Mouse (Mus musculus) ES-E14 (cell line): ENCODE measurements around the gene Gatb. TPM values are rescaled to one million over a fixed set of nuclear protein-coding genes. Genes with fewer than 3 reads are reported as not detected.

Experiments used
- DNase-seq: peaks from one replicate; pipeline ENCODE4 v3.0.0-alpha.2; 2013; ENCODE audit warnings: low read depth, low spot score
- H3K27ac ChIP-seq: 2 replicates; pipeline ENCODE4 v1.5.1; 2012; ENCODE audit warnings: low read depth, mild to moderate bottlenecking, low read length, moderate library complexity, mixed read lengths; ENCODE audit not compliant: poor library complexity, insufficient read depth, severe bottlenecking
- H3K36me3 ChIP-seq: 2 replicates; pipeline ENCODE4 v1.6.1; 2012; ENCODE audit warnings: mild to moderate bottlenecking, low read length, moderate library complexity, mixed read lengths; ENCODE audit not compliant: control insufficient read depth, poor library complexity, insufficient read depth, severe bottlenecking
- H3K4me1 ChIP-seq, 2 experiments: fragments of 150-350 bp in 1 of 2; sonication (generic) in 1 of 2; 2 replicates each; pipeline ENCODE4 v1.6.1; 2012; ENCODE audit warnings: low read length in 2 of 2, mild to moderate bottlenecking in 1 of 2, mixed read lengths in 1 of 2; ENCODE audit not compliant: control insufficient read depth in 2 of 2, insufficient read depth in 2 of 2, poor library complexity in 1 of 2
- H3K4me3 ChIP-seq, 2 experiments: fragments of 150-350 bp in 1 of 2; sonication (generic) in 1 of 2; 2 replicates each; pipeline ENCODE4 v1.5.1; 2012; ENCODE audit warnings: low read length in 2 of 2, low read depth in 1 of 2, mild to moderate bottlenecking in 1 of 2, mixed read lengths in 1 of 2; ENCODE audit not compliant: insufficient read depth in 1 of 2, poor library complexity in 1 of 2, severe bottlenecking in 1 of 2
- H3K9ac ChIP-seq: 2 replicates; pipeline ENCODE4 v1.6.1; 2012; ENCODE audit warnings: low read depth, mild to moderate bottlenecking, low read length, mixed read lengths; ENCODE audit not compliant: poor library complexity, insufficient read depth, severe bottlenecking
- H3K9me3 ChIP-seq: fragments of 150-350 bp; sonication (generic); 2 replicates; pipeline ENCODE4 v1.6.1; 2012; ENCODE audit warnings: low read depth, mild to moderate bottlenecking, low read length; ENCODE audit not compliant: control insufficient read depth, insufficient read depth
- CHD2 ChIP-seq: IDR thresholded peaks from 2 replicates; pipeline ENCODE4 v1.6.1; 2014; ENCODE audit warnings: mild to moderate bottlenecking, low read depth, low read length, inconsistent platforms
- HCFC1 ChIP-seq: IDR thresholded peaks from 2 replicates; pipeline ENCODE4 v1.6.1; 2012; ENCODE audit warnings: low read length, inconsistent platforms, borderline replicate concordance; ENCODE audit not compliant: insufficient read depth
- MAFK ChIP-seq: IDR thresholded peaks from 2 replicates; pipeline ENCODE4 v1.6.1; 2014; ENCODE audit warnings: mild to moderate bottlenecking, low read depth, low read length, inconsistent platforms; ENCODE audit not compliant: insufficient read depth
- ZC3H11A ChIP-seq: IDR thresholded peaks from 2 replicates; pipeline ENCODE4 v1.6.1; 2012; ENCODE audit warnings: low read depth, mild to moderate bottlenecking, inconsistent platforms, low read length, borderline replicate concordance
- ZNF384 ChIP-seq: IDR thresholded peaks from 2 replicates; pipeline ENCODE4 v1.6.1; 2012; ENCODE audit warnings: low read depth, low read length, inconsistent platforms
- in situ Hi-C, 2 experiments: fragments of 600-800 bp; cut with MboI; formaldehyde crosslinking; loops; one replicate each; pipeline ENCODE4 v1.15.1; 2025; ENCODE audit warnings: low sequenced_read_pairs in 2 of 2, inconsistent platforms in 1 of 2; ENCODE audit not compliant: unreplicated experiment in 2 of 2
- total RNA-seq: library from RNA; depleted of rRNA; stranded (reverse); fragments of 300-350 nt; gene quantifications from 2 replicates; pipeline ENCODE4 v1.2.3, GENCODE M21; 2012

The Gatb gene
- total RNA-seq, 1 experiment, result 16.9 TPM

GRCm38 (mm10) chr3:85619345-85619744 lies 45.4 kb downstream of the Gatb start:
- TF ChIP-seq HCFC1 (no peak), CHD2 (no peak), ZC3H11A (no peak), ZNF384 (no peak), MAFK (no peak)
- Histone ChIP-seq H3K27ac (no peak overlapping the region), H3K4me3 (no peak overlapping the region), H3K9me3 (no peaks in the 10 kb centered on the region), H3K9ac (no peak overlapping the region), H3K36me3 (peaks cover 4% of the 10 kb centered on the region; the same call in 1 of the 2 replicates), H3K4me1 (no peaks in the 10 kb centered on the region)
- DNase-seq, result no peak
- in situ Hi-C loops, result no loop called here

- TF ChIP-seq ZNF384, result no peak
- no peak for TF ChIP-seq MAFK
- TF ChIP-seq HCFC1, result no peak
- TF ChIP-seq CHD2, result no peak
- TF ChIP-seq ZC3H11A, result no peak
- Histone ChIP-seq H3K9me3 (no peaks in the 10 kb centered on the region), H3K27ac (no peak overlapping the region), H3K9ac (no peak overlapping the region), H3K4me3 (no peak overlapping the region), H3K4me1 (no peaks in the 10 kb centered on the region), H3K36me3 (peaks cover 4% of the 10 kb centered on the region; the same call in 1 of the 2 replicates)
- in situ Hi-C loops, result no loop called here
- no peak for DNase-seq
Observed at GRCm38 (mm10) chr3:85619751-85620150, 45.8 kb downstream of the Gatb start.

- no peak overlapping the region for H3K27ac ChIP-seq
- H3K9me3 ChIP-seq, result no peaks in the 10 kb centered on the region
- DNase-seq, result no peak
- TF ChIP-seq MAFK (no peak), HCFC1 (no peak), CHD2 (no peak), ZNF384 (no peak), ZC3H11A (no peak)
- H3K9ac ChIP-seq, result no peak overlapping the region
- H3K4me1 ChIP-seq, result no peaks in the 10 kb centered on the region
- no peak overlapping the region for H3K4me3 ChIP-seq
- H3K36me3 ChIP-seq, result no peaks in the 10 kb centered on the region
- in situ Hi-C loops, result no loop called here
Observed at GRCm38 (mm10) chr3:85629895-85630510, 56.1 kb downstream of the Gatb start.

GRCm38 (mm10) chr3:85633733-85634132 lies 59.8 kb downstream of the Gatb start:
- Histone ChIP-seq H3K4me3 (no peak overlapping the region), H3K9ac (no peak overlapping the region), H3K27ac (no peak overlapping the region), H3K9me3 (no peaks in the 10 kb centered on the region), H3K4me1 (no peaks in the 10 kb centered on the region), H3K36me3 (no peaks in the 10 kb centered on the region; the same call in 1 of the 2 replicates)
- DNase-seq, result no peak
- in situ Hi-C loops, result no loop called here
- TF ChIP-seq MAFK (no peak), ZC3H11A (no peak)
